Comparison of ENCODE assay signal across 21 mouse cellular contexts in the genomic region with DNA sequence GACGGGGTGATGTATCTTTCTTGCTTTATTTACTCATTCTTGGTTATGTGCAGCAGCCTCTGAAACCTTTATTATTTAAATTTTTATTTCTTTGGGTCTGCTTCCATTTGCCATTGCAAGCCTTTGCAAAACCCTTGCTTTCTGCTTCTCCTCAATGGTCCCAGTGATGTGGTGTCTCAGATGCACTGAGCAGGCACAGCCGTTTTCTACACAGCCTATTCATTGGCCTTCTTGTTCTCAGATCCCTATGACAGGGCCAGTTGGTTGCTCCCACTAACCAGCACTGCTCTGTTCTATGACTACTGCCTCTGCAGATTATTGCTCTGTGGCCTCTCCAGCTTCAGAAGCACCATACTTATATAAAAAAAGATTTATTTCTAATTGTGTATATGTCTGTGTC.
DNase-seq lines count a peak whose midpoint lies in the region; ATAC-seq lines count a peak whose summit lies in the region.
"Had no signal": no experiment of that assay in that cellular context is flagged by ENCODE, and none has a peak within 500 bp of the region (broad histone marks: within the 10 kb centered on the region; RNA-seq: fewer than 3 reads in every experiment).

No protein-coding gene starts in this region.

- 67% methylated on average over 2 of the region's 2 CpGs for WGBS in hindbrain, embryonic 13.5 days
- 85% methylated on average over 2 of the region's 2 CpGs for WGBS in hindbrain, embryonic 11.5 days
- 37% methylated on average over 2 of the region's 2 CpGs for WGBS in forebrain, embryonic 12.5 days
- 26% methylated on average over 2 of the region's 2 CpGs for WGBS in forebrain, embryonic 15.5 days
- WGBS in neural tube, embryonic 12.5 days, result 55% methylated on average over 2 of the region's 2 CpGs

- ATAC-seq in hindbrain, embryonic 13.5 days (ENCODE audit: low FRiP score), result peak; percentile 67
- ATAC-seq in hindbrain, embryonic 11.5 days (ENCODE audit: low FRiP score), result no peak
- ATAC-seq in forebrain, embryonic 12.5 days (ENCODE audit: low FRiP score), result peak; percentile 85
- ATAC-seq in forebrain, embryonic 15.5 days (replicated peaks), result peak; percentile 89
- ATAC-seq in neural tube, embryonic 12.5 days (ENCODE audit: low FRiP score, low read depth), result peak; percentile 35; the same call in 1 of the 2 replicates
- ATAC-seq: CD4-positive, CD25-positive, alpha-beta regulatory T cell, adult 4 months; inflammation-experienced regulatory T-cells, adult 6 months; lung, postnatal 0 days had no signal

- H3K27me3 ChIP-seq in hindbrain, embryonic 13.5 days, result no peaks in the 10 kb centered on the region
- no peaks in the 10 kb centered on the region for H3K27me3 ChIP-seq in hindbrain, embryonic 11.5 days (ENCODE audit: control insufficient read depth, insufficient read depth, low read length)
- no peaks in the 10 kb centered on the region for H3K27me3 ChIP-seq in forebrain, embryonic 12.5 days
- no peaks in the 10 kb centered on the region for H3K27me3 ChIP-seq in forebrain, embryonic 15.5 days
- H3K27me3 ChIP-seq in neural tube, embryonic 12.5 days (replicated peaks), result no peaks in the 10 kb centered on the region
- H3K27me3 ChIP-seq: embryonic facial prominence, embryonic 13.5 days; heart, embryonic 15.5 days; limb, embryonic 15.5 days; liver, embryonic 13.5 days; megakaryocyte, embryonic 14.5 days; midbrain, embryonic 12.5 days; stomach, embryonic 15.5 days had no signal

- H3K4me1 ChIP-seq in hindbrain, embryonic 13.5 days (replicated peaks), result peaks cover 10% of the 10 kb centered on the region
- no peaks in the 10 kb centered on the region for H3K4me1 ChIP-seq in hindbrain, embryonic 11.5 days (replicated peaks; ENCODE audit: control insufficient read depth, insufficient read depth, low read length)
- H3K4me1 ChIP-seq in forebrain, embryonic 12.5 days, result peaks cover 5% of the 10 kb centered on the region
- peaks cover 14% of the 10 kb centered on the region for H3K4me1 ChIP-seq in forebrain, embryonic 15.5 days
- H3K4me1 ChIP-seq in neural tube, embryonic 12.5 days, result 0 out of 2 replicates have a peak, but pooled peaks cover 4% of the 10 kb centered on the region
- H3K4me1 ChIP-seq: embryonic facial prominence, embryonic 13.5 days; heart, embryonic 10.5 days; limb, embryonic 10.5 days; limb, embryonic 15.5 days; liver, embryonic 13.5 days; megakaryocyte, embryonic 14.5 days; stomach, embryonic 15.5 days had no signal

- H3K4me2 ChIP-seq in hindbrain, embryonic 13.5 days, result 0 out of 2 replicates have a peak overlapping the region, but pooled peaks have one; percentile 8
- H3K4me2 ChIP-seq in hindbrain, embryonic 11.5 days (replicated peaks; ENCODE audit: low read depth, low read length), result no peak overlapping the region
- H3K4me2 ChIP-seq in forebrain, embryonic 12.5 days, result no peak overlapping the region
- peak overlapping the region; percentile 35; the same call in 1 of the 2 replicates for H3K4me2 ChIP-seq in forebrain, embryonic 15.5 days (replicated peaks)
- H3K4me2 ChIP-seq in neural tube, embryonic 12.5 days (replicated peaks), result no peak overlapping the region
- H3K4me2 ChIP-seq: embryonic facial prominence, embryonic 13.5 days; heart, embryonic 15.5 days; limb, embryonic 15.5 days; liver, embryonic 13.5 days; midbrain, embryonic 12.5 days; stomach, embryonic 15.5 days had no signal

- no peaks in the 10 kb centered on the region for H3K9me3 ChIP-seq in hindbrain, embryonic 13.5 days
- H3K9me3 ChIP-seq in hindbrain, embryonic 11.5 days (ENCODE audit: control insufficient read depth, low read length), result no peaks in the 10 kb centered on the region
- no peaks in the 10 kb centered on the region for H3K9me3 ChIP-seq in forebrain, embryonic 12.5 days
- no peaks in the 10 kb centered on the region for H3K9me3 ChIP-seq in forebrain, embryonic 15.5 days
- no peaks in the 10 kb centered on the region for H3K9me3 ChIP-seq in neural tube, embryonic 12.5 days
- H3K9me3 ChIP-seq: embryonic facial prominence, embryonic 13.5 days; heart, embryonic 10.5 days; heart, embryonic 15.5 days; limb, embryonic 10.5 days; limb, embryonic 15.5 days; liver, embryonic 13.5 days; megakaryocyte, embryonic 14.5 days; midbrain, embryonic 12.5 days; stomach, embryonic 15.5 days had no signal

- no peak for DNase-seq in hindbrain, embryonic 11.5 days (ENCODE audit: low spot score)
- DNase-seq in kidney, adult 11 months, result no peak
- DNase-seq in heart, adult 8-10 months (ENCODE audit: low spot score), result no peak
- DNase-seq: liver, embryonic 13.5 days had no signal

- peak overlapping the region; percentile 66 for H3K27ac ChIP-seq in hindbrain, embryonic 13.5 days
- H3K27ac ChIP-seq in hindbrain, embryonic 11.5 days (ENCODE audit: low read depth, low read length), result no peak overlapping the region
- 0 out of 2 replicates have a peak overlapping the region, but pooled peaks have one; percentile 9 for H3K27ac ChIP-seq in forebrain, embryonic 12.5 days
- H3K27ac ChIP-seq in forebrain, embryonic 15.5 days (replicated peaks), result peak overlapping the region; percentile 68
- 0 out of 2 replicates have a peak overlapping the region, but pooled peaks have one; percentile 15 for H3K27ac ChIP-seq in neural tube, embryonic 12.5 days
- H3K27ac ChIP-seq: embryonic facial prominence, embryonic 13.5 days; heart, embryonic 10.5 days; heart, embryonic 15.5 days; kidney, postnatal 0 days; limb, embryonic 10.5 days; limb, embryonic 15.5 days; liver, embryonic 13.5 days; midbrain, embryonic 12.5 days; stomach, embryonic 15.5 days had no signal

- no peak overlapping the region for H3K9ac ChIP-seq in hindbrain, embryonic 13.5 days
- no peak overlapping the region for H3K9ac ChIP-seq in hindbrain, embryonic 11.5 days (ENCODE audit: low read depth, low read length)
- no peak overlapping the region for H3K9ac ChIP-seq in forebrain, embryonic 12.5 days
- no peak overlapping the region for H3K9ac ChIP-seq in forebrain, embryonic 15.5 days (replicated peaks)
- H3K9ac ChIP-seq in neural tube, embryonic 12.5 days, result no peak overlapping the region
- H3K9ac ChIP-seq: embryonic facial prominence, embryonic 13.5 days; heart, embryonic 15.5 days; limb, embryonic 15.5 days; liver, embryonic 13.5 days; midbrain, embryonic 12.5 days; stomach, embryonic 15.5 days had no signal

- no peaks in the 10 kb centered on the region for H3K36me3 ChIP-seq in hindbrain, embryonic 13.5 days
- no peaks in the 10 kb centered on the region for H3K36me3 ChIP-seq in hindbrain, embryonic 11.5 days (ENCODE audit: control insufficient read depth, insufficient read depth, low read length)
- H3K36me3 ChIP-seq in forebrain, embryonic 12.5 days (replicated peaks), result no peaks in the 10 kb centered on the region
- H3K36me3 ChIP-seq in forebrain, embryonic 15.5 days, result no peaks in the 10 kb centered on the region
- H3K36me3 ChIP-seq in neural tube, embryonic 12.5 days, result no peaks in the 10 kb centered on the region
- H3K36me3 ChIP-seq: embryonic facial prominence, embryonic 13.5 days; heart, embryonic 10.5 days; heart, embryonic 15.5 days; limb, embryonic 10.5 days; limb, embryonic 15.5 days; liver, embryonic 13.5 days; midbrain, embryonic 12.5 days; stomach, embryonic 15.5 days had no signal

- H3K4me3 ChIP-seq in hindbrain, embryonic 13.5 days, result no peak overlapping the region
- H3K4me3 ChIP-seq in hindbrain, embryonic 11.5 days (ENCODE audit: low read depth, low read length), result no peak overlapping the region
- H3K4me3 ChIP-seq in forebrain, embryonic 12.5 days (replicated peaks), result no peak overlapping the region
- H3K4me3 ChIP-seq in forebrain, embryonic 15.5 days, result no peak overlapping the region
- H3K4me3 ChIP-seq in neural tube, embryonic 12.5 days, result no peak overlapping the region
- H3K4me3 ChIP-seq: embryonic facial prominence, embryonic 13.5 days; heart, embryonic 10.5 days; heart, embryonic 15.5 days; limb, embryonic 10.5 days; limb, embryonic 15.5 days; liver, embryonic 13.5 days; megakaryocyte, embryonic 14.5 days; midbrain, embryonic 12.5 days; myocyte; stomach, embryonic 15.5 days had no signal

Comparison
In these comparisons a context has a peak if more than half of its experiments do, and no peak if none do; other contexts are left out.
1. H3K4me2 ChIP-seq: peak in hindbrain, embryonic 13.5 days (single experiment) and forebrain, embryonic 15.5 days (single experiment); none in hindbrain, embryonic 11.5 days (single experiment), forebrain, embryonic 12.5 days (single experiment) and neural tube, embryonic 12.5 days (single experiment).